Mouse (Mus musculus) layer of hippocampus, postnatal 14 days (tissue): ENCODE measurements around the gene Gprc5b. TPM values are rescaled to one million over a fixed set of nuclear protein-coding genes. Genes with fewer than 3 reads are reported as not detected.

Experiments used
- DNase-seq, 2 experiments: peaks; one replicate each; pipeline ENCODE4 v3.0.0; 2021 to 2022; ENCODE audit warnings: low spot score in 2 of 2, mixed read lengths in 1 of 2
- long read RNA-seq, 2 experiments: library from polyadenylated mRNA; stranded (forward); transcript quantifications; one replicate each; pipeline ENCODE4 v2.0.0; 2021
- total RNA-seq, 2 experiments: library from RNA; stranded (reverse); gene quantifications; 2 replicates each; pipeline ENCODE4 v1.2.3; 2021

Gprc5b gene
- 10 to 100 TPM; 74.8 to 78.5 TPM for total RNA-seq
- long read RNA-seq, experiment 1, full-length matches to known transcripts, result 30 of 62 reads
- long read RNA-seq, experiment 1, partial matches to known transcripts, result 1 of 62 reads
- long read RNA-seq, experiment 1, other reads (novel, unspliced or antisense), result 31 of 62 reads
- long read RNA-seq, experiment 2, full-length matches to known transcripts, result 37 of 73 reads
- long read RNA-seq, experiment 2, partial matches to known transcripts, result 0 of 73 reads
- long read RNA-seq, experiment 2, other reads (novel, unspliced or antisense), result 36 of 73 reads

DNA sequence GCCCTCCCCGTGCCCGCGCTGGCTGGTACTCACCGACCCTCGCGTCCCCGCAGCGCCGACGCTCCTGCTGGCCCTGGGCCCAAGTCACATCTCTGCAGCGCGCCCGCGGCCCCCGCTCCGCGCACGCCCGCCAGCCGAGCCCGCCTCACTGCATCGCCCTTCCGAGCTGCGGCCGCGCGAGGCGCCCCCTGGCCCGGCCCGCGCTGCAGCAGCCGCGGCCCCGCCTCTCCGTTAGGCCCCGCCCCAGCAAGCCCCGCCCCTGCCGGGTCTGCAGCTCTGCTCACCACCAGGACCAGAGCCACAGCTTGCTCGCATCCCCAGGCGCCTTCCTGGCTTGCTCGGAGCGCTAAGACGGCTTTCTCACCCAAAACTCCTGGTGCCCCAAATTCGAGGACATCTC lies at the start of gene Gprc5b:
Gene Gprc5b (minus strand): TSS at position 205 of the 400 bp plus-strand sequence.
- DNase-seq, result peak; percentile 68 to 79

DNA sequence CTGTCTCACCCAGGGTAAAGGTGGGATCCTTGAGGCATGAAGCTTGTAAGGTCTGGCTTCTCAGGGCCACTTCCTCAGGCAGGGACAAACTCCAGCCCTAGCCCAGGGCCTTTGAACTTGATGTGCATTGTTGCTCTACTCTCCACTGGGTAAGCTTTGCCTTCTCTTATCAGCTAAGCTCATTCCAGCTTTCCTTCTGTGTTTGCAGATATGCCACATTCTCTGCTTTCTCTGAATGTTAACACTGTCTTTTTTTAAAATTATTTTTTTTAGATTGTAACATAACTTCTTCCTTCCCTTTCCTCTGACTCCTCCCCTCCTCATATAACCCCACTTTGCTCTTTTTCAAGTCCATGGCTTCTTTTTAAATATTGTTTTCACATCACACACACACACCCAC lies 46.5 kb upstream of the Gprc5b start:
- no peak for DNase-seq

DNA sequence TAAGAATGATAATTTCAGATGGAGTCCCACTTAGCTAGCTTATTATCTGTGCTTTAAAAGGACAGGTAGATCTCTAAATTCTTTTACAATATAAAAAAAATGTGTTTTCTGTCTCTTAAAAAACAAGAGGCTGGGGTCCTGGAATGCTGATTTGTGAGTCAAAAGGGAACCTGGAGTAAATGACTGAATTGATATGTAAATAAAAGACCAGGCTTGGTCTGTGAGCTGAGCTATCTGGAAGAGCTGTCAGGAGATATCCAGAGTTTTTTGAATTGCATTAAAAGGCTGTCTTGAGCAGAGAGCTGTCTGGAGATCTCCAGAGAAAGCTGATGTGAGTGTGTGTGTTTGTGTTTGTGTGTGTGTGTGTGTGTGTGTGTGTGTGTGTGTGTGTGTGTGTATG lies 42.6 kb upstream of the Gprc5b start:
- DNase-seq, result no peak

DNA sequence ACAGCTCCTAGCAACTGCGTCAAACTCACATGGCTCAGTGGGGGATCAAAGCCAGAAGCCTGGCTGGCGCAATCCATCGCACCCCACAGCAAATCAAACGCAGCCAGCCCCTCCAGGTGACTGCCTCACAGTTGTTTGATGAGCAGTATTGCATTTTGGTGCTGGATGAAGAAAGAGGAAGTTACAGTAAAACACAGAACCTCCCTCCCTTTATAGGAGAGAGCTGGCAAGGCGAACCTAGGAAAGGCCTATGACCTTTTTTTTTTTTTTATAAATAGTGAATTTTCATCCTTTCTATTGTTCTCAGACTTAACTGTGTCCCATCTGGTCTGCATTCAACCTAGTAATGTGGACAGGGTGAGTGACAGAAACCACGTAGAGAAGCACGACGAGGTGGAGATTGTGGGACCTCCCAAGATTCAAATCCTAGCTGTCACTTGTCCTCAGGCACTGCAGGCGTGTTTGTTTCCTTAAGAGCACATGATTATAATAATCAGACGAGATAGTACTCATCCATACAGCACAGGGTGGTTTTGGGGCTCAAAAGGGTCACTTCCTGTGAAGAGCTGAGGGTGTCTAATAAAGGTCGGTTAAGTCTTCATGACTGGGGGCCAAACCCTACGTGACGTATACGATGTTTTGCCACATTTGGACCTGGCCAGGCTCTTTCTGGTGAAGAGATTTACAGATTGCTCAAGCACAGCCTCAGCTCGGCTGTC lies 39.4 kb upstream of the Gprc5b start:
- DNase-seq, result no peak

DNA sequence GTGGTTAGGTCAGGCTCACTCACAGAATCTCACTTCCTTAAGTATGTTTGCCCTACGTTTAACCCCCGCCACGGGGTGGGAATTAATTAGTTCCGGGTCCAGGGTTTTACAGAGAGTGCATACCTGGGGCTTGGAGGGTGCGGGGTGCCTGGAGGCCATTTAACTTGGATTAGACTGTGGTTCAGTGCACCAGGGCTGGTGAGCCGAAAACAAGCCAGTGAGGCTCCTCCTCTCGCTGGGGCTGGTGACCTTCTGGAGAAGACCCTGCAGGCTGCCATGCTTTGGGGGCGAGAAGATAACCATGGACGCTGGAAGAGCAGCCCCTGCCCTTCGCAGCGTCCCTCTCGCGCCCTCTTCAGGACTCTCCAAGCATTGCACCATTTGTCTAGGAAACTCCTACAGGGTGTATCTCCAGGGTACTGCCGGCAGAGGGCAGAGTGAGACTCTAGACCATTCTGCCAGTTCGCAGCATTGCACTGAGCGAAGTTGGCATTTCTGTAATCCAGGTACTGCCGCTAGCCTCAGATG lies 28.4 kb upstream of the Gprc5b start:
- DNase-seq, result peak; percentile 76 to 82

DNA sequence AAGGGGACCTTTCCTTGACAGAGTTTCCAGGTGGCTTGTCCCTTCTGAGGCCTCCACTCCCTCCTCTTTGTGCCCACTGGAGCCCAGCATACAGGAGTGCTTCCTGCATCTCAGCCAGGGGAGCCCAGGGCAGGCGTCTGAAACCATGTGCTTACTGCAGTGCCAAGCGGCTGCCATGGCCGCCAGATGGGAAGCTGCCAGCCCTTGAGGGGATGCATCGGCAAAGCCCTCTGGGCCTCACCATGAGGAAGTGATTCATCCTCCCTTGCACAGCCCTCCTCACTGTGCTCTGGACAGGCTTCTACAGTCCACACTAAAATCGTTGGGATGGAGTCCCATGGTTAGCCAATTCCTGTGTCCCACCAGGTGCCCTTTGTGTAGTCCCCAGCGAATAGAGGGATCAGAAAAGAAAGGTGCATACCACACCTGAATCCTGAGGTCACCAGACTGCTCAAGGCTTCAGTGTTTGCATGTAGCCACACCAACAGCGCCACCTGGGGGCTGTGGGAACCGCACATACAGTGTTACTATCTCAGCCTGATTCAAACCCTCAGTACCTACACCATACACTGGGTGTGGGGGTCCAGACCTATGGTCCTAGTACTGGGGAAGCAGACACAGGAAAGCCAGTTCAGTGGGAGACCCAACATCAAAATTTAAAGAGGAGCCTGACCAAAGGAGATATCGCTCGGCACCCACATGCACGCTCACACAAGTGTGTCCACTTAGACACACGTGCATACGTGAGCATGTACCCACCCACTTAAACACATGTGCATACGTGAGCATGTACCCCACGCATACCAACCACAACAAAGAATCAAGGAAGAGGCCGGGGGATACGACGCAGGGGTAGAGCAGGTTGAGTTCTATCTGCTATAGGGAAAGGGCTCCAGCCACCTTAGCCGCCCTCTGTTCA lies 27.5 kb upstream of the Gprc5b start:
- DNase-seq, result peak in 1 of 2 experiments; percentile 22

DNA sequence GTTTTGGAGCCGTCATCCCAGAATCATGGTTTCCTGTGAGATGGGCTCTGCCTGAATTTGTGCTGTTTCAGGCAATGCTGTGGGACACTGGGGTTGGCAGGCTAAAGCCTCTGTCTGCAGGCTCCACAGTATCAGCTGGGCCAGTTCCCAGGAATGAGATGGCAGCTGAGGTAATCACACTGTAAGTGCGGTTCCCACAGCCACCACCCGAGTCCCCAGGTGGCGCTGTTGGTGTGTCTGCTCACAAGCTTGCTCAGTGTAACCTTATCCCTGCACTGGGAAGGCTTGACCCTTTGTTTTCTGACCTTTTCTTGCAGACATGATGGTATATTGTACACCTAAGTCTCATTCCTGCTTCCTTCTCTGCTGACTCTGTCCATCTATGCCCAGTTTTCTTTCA lies 24.5 kb upstream of the Gprc5b start:
- DNase-seq, result peak; percentile 50 to 66

DNA sequence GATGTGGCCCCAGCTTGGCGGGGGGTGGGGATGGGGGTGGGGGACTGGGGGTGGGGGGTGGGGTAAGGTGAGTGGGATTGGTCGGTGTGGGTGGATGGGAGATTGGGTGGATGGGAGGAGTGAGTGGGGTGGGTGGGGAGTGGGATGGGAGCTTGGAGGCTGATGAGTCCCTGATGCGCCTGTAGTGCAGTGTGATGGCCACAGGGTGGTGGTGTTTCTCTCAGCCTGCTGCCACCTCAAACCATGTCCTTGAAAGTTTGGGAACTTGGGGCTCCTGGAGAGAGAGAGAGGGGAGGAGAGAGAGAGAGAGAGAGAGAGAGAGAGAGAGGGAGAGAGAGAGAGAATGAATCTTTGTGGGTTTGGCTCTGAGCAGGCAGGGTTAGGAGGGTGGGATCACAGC lies 20.7 kb upstream of the Gprc5b start:
- peak; percentile 42 to 58 for DNase-seq

DNA sequence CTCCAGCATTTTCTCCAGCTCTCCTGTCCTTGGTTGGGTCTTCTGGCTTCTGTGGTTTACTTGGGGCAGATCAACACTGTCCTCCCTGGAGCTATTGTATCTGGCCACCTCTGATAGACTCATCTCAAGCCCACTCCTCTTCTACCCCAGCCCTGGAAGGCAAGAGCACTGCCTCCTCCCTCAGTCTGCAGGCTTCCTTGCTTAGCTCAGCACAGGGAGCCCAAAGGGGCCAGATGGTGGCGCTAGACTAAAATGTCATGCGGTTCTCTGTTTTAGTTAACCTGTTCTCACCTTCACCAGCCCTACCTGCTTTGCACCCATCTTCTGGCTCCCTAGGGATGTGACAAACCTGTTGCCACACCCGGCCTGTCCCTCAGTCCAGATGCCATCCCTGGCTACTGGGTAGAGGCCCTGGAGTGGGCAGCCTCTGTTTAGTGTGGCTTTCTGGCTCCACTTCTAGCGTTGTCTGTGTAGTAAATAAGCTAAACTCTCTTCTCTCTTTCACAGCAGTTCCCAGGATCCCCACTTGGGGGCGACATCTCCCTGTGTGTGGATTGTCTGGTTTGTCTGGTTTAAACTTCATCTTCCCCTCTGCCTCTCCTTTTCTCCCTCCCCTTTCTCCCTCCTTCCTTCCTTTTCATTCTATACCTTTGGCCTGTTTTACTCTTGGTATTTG lies 16.0 kb upstream of the Gprc5b start:
- peak; percentile 82 to 89 for DNase-seq

DNA sequence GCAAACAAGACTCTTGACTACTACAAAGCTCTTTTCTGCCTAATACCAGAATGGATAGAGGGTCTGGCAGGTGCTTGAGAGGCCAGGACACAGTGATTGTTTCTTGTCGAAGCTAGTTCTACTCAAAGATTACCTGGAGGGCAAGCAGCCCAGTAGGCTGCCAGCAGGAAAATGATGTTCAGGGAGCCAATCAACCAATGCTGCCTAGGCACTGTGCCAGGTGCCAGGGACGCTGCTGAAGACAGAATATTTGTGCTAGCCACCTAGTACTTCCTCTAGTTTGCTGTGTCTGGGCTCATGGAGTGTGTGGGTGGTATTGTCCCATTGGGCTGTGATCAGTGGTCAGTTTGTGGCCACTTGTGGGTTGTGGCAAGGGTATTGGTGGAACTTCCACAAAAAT lies 7.5 kb upstream of the Gprc5b start:
- DNase-seq, result no peak

DNA sequence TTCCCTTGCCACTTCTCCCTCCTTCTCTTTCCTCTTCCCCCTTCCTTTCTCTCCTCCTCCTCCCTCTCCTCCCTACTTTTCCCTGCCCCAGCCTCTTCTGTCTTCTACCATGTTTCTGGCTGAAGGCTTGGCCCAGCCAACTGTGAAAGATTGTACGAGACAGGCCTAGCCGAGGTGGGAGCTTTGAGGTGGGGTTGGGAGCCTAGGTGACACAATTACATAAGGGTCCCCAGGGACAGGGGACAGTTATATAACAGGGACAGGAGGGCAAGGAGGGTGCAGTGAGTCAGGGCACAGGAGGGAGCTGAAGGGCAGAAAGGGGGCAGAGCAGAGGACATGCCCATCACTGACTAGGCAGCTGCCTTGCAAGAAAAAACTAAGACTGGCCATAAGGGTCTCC lies 7.0 kb upstream of the Gprc5b start:
- no peak for DNase-seq

DNA sequence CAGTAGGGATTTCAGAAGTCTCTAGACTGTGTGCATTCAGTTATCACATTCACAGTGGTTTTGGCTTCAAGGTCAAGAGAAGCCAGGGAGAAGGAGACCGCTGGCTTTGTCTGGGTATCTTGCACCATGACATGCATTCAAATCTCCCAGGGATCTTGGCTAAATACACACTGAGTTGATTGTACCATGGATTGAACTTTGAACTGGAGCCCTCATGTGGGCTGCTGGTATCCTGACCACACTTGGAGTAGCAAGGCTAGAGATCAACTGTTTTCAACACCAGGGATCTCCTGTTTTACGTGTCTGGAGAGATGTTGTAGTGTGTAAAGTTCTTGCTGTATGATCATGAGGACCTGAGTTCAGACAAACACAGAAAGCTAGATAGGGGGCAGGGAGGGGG lies 4.8 kb upstream of the Gprc5b start:
- DNase-seq, result no peak

DNA sequence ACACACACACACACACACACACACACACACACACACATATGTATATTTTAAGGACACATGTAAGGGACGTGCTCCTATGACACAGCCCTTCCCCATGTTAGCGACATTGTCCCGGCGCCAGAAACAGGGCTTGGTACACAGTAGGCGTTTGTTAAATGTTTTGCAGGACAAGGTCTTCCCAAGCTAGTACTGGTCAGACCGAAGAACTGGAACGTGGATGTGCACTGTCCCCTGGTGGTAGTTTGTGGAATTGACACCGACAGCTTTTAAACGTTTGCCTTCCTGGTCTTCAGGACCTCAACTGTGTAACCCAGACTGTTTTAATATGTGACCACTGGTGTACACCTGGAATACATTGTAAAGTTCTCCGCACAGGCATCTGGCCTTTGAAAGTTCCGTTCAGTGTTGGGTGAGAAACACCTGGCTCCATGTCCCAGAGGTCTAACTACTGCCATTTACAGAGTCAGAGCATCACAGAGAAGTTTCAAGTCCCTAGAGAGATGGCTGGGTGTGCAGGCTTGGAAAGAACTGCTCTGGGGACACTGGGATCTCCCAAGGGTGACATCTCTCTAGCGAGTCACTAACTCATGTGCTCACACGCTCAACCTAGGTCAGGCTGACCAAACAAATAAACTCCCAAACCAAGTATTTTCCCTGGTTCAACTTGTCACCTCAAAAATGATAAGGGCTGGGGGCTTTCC lies 1.3 kb upstream of the Gprc5b start:
- peak; percentile 83 to 93 for DNase-seq

DNA sequence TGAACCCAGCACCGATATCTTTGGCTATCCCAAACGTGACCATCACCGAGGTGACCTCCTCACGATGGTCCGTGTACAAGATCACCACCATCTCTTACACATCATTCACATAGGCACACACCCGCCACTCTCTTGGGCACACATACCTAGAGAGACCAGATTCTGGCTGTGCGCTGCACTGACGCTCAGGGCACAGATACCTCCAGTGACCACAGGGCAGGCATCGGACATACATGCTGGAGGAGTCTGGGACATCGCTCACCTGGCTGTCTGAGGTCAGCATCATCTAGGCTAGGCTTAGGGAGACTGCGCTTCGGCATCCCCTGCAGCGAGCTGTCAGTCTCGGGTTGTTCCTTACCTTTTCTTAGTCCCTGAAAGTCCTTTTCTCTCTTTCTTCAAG lies 660 bp upstream of the Gprc5b start:
- no peak for DNase-seq

DNA sequence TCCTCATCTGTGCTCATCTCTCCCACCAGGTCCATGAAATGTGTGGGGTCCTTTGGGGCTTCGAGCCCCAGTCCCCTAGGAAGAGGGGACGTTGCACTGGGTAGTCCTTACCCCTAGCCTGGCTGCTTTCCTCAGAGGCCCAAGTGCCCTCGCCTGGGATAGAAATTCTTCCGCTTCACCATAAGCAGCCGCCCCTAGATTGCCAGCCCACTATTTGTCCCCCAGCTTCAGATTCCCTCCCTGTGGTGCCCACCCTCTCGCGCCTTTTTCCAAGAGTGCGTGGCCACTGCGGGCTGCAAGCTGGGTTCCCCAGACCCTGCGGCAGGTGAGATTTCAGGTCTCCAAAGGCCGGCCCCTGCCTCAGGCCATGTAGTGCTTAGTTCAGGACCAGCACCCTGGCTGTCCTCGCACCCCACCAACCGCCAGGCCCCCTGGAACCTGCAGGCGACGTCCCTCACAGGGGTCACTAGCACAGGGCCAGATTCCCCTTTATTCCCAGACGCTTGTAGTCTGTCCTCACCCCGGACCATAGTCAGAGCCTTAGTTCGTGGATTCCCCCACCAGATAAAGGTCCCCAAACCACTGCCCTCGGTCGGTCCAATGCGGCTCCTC lies 674 bp downstream of the Gprc5b start:
- DNase-seq, result no peak

DNA sequence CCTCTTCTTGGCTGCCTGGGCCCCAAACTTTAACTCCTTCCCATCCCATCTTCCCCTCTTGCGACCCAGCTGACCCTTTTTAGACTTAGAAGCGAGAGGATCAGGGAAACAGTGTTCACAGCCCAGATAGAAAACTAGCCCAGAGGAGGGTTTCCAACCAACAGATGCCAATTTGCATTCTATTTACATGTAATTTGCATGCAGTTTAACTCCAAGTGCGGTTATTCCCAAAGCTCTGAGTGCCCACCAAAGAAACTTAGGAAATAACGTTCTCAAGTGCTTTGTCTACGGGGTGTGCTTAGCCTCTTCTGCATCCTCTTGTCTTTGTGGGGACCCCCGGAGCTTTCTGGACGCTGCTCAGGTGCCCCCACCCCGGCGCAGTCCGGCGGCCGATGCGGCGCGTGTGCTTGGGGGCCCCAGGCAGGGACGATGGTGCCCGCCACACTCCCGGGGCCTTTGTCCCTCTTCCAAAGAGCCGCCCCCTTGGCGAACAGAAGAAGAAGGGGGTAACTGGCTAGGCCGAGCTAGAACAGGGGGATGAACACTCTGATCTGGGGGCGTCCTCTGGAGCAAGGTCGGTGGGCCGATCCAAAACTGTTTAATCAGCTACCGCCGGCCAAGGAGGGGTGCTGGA lies 1.3 kb downstream of the Gprc5b start:
- DNase-seq, result peak in 1 of 2 experiments; percentile 57

DNA sequence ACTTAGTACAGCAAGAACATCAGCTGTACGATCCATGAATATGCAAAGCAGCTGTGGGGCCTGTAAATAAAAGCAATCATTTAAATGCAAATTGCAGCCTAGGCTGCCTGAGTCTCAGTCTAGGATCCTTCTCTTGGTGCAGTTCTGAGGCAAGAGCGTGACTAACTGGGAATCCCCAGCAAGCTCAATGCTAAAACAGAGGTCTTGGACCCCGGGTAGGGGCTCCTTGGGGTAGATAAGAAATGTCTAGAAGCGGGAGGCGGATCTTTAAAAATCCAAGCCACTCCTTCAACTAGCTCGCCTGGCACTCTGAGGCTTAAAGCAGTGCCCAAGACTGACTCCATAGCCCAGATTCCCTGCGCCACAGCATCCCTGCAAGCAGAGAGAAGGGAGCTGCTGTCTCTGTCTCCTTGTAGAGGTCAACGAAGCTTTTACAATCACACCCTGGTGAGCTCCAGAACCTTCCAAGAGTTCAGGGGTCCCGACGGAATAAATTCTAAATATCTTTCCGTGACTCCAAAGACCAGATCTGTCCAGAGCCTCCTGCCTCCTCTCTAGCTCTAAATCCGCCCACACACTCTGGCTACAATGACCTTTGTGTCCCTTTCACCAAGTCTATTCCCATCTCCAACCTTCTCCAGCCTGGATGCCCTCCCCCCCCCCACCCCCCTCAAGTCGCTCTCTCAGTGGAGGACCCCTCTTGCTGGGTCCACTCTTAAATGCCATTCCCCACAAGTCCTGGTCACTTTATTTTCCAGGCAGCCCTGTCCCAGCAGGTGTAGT lies 2.2 kb downstream of the Gprc5b start:
- DNase-seq, result no peak

DNA sequence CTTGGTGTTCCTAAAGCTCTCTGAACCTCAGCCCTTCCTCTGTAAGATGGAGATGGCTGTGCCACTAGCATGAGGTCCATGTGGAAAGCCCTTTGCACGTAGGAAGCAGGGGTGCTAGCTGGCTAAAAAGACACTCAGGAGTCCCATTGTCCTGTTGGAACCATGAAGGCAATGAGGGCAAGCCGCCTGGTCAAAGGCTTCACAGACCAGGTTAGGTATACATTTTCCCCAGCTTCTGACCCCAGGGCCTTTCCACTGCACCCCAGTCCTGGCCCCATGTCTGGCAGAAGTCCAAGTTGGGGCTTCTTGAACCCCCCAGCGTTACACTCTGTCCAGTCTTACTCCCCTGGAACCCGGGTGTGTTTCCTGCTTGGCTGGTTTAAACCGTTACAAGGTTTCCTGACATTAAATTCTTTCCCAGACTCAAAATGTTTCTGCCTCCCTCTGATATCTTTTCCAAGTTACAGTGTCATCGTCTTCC lies 2.9 kb downstream of the Gprc5b start:
- DNase-seq, result no peak
